Mouse (Mus musculus): ENCODE data around the gene Exd1. TPM values are rescaled to one million over a fixed set of nuclear protein-coding genes. Genes with fewer than 3 reads are reported as not detected.

The Exd1 gene
- polyA plus RNA-seq (2015; fragmentation: Nextera tagmentation; extraction: Ambion mirVana) = 0.09 and 0.11 TPM in 2 replicates

GRCm38 (mm10) chr2:119547522-119548370 lies at the start of gene Exd1, which contains the start of gene Chp1:
TSS of gene Exd1 (minus strand) at chr2:119547627.
TSS of gene Chp1 (plus strand) at chr2:119547697.
- under 1% methylated on average over 57 of the region's 57 CpGs for WGBS

GRCm38 (mm10) chr2:119596781-119597330 lies 49.4 kb upstream of the Exd1 start:
- H3K27ac ChIP-seq (ENCODE audit: low read length) = no peak overlapping the region
- H3K9me3 ChIP-seq (replicated peaks; ENCODE audit: control insufficient read depth, low read length) = no peaks in the 10 kb centered on the region
- H3K4me1 ChIP-seq (ENCODE audit: control insufficient read depth, insufficient read depth, low read length) = peaks cover 30% of the 10 kb centered on the region
- H3K36me3 ChIP-seq (ENCODE audit: control insufficient read depth, insufficient read depth) = peaks cover 29% of the 10 kb centered on the region
- ATAC-seq (replicated peaks; ENCODE audit: extremely low read depth, insufficient read depth, low FRiP score) = no peak
- H3K9ac ChIP-seq (ENCODE audit: low read length) = no peak overlapping the region
- no peak overlapping the region for H3K4me3 ChIP-seq (ENCODE audit: low read length)
- WGBS = 76% methylated on average over 8 of the region's 8 CpGs
- no peak overlapping the region for H3K4me2 ChIP-seq (ENCODE audit: low read depth, low read length)
- no peaks in the 10 kb centered on the region for H3K27me3 ChIP-seq (ENCODE audit: control insufficient read depth, insufficient read depth, low read length)

More at GRCm38 (mm10) chr2:119547522-119548370, at the start of gene Exd1, which contains the start of gene Chp1:
- Histone ChIP-seq H3K4me1 (ENCODE audit: control insufficient read depth, insufficient read depth, low read length) (peaks cover 12% of the 10 kb centered on the region), H3K9ac (ENCODE audit: low read length) (peak within 1 kb of the TSS; percentile 83), H3K27me3 (ENCODE audit: control insufficient read depth, insufficient read depth, low read length) (no peaks in the 10 kb centered on the region), H3K36me3 (ENCODE audit: control insufficient read depth, insufficient read depth) (no peaks in the 10 kb centered on the region), H3K27ac (ENCODE audit: low read length) (peak within 1 kb of the TSS; percentile 81), H3K4me3 (ENCODE audit: low read length) (peak within 1 kb of the TSS; percentile 94), H3K9me3 (replicated peaks; ENCODE audit: control insufficient read depth, low read length) (no peaks in the 10 kb centered on the region), H3K4me2 (ENCODE audit: low read depth, low read length) (peak within 1 kb of the TSS; percentile 86)
- ATAC-seq (replicated peaks; ENCODE audit: extremely low read depth, insufficient read depth, low FRiP score) = peak; percentile 99

DNA sequence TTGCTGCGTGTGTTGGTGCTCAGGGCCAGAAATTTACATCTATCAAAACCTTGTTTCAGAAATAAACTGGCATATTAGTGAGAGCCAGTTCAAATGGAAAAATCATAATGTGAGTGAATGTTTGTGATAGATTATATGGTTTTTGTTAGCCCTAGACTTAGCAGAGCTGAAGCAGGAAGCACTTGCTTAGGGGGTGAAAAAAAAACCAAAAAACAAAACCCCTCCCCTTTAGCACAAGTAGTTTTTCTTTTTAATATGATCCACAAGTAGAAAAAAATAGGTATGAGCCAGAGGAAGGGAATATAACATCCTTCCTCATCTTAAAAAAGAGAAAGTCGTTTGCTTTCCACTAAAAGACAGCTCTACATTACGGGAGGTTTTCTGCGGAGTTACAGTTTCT lies 47.9 kb upstream of the Exd1 start:
- Histone ChIP-seq H3K36me3 (ENCODE audit: control insufficient read depth, insufficient read depth) (peaks cover 27% of the 10 kb centered on the region), H3K4me3 (ENCODE audit: low read length) (peak overlapping the region; percentile 94), H3K4me2 (ENCODE audit: low read depth, low read length) (peak overlapping the region; percentile 73), H3K9ac (ENCODE audit: low read length) (peak overlapping the region; percentile 100), H3K27ac (ENCODE audit: low read length) (peak overlapping the region; percentile 99), H3K4me1 (ENCODE audit: control insufficient read depth, insufficient read depth, low read length) (peaks cover 21% of the 10 kb centered on the region), H3K27me3 (ENCODE audit: control insufficient read depth, insufficient read depth, low read length) (no peaks in the 10 kb centered on the region), H3K9me3 (replicated peaks; ENCODE audit: control insufficient read depth, low read length) (no peaks in the 10 kb centered on the region)
- 19% methylated on average over 4 of the region's 4 CpGs for WGBS
- no peak for ATAC-seq (replicated peaks; ENCODE audit: extremely low read depth, insufficient read depth, low FRiP score)

DNA sequence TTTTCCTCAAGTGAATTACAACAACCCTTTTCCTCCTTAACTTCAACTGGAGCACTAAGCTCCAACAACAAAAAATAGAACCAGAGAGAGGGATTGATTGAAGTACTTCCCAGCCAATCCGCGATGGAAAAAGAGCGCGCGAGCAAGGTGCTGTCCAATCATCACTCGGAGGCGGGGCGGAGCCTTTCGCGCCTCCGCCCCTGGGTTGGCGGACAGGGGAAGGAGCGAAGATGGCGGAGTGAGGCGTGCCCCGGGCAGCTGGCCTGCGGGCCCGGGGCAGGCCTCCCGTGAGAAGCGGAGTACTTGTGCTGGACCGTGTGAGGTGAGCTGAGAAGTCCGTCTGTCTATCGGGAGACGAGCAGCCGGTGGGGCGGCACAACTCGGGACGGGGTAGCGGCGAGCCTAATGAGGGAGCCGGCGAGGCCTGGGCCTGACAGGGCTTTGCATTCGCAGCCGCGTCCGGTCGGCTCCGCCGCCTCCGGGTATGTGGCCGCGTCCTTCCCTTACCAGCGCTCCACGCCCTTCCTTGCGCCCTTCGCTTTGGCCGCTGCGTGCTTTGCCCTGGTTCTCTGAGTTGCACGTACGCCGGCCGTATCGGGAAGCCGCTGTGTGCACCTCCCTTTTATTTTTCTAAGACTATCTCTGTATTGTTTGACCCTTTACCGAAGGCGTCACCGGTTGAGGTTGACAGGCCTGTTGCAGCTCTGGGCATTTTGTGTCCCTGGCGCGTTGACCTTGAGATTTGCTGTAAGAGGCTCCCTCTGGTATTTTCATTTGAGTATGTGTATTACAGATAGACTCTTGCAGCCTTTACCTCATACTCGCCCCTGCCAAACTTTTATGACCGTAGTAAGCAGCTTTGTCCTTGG lies 46.9 kb upstream of the Exd1 start:
- Histone ChIP-seq H3K4me1 (ENCODE audit: control insufficient read depth, insufficient read depth, low read length) (peaks cover 19% of the 10 kb centered on the region), H3K27me3 (ENCODE audit: control insufficient read depth, insufficient read depth, low read length) (no peaks in the 10 kb centered on the region), H3K9me3 (replicated peaks; ENCODE audit: control insufficient read depth, low read length) (no peaks in the 10 kb centered on the region), H3K9ac (ENCODE audit: low read length) (peak overlapping the region; percentile 100), H3K27ac (ENCODE audit: low read length) (peak overlapping the region; percentile 99), H3K4me3 (ENCODE audit: low read length) (peak overlapping the region; percentile 94), H3K4me2 (ENCODE audit: low read depth, low read length) (peak overlapping the region; percentile 73), H3K36me3 (ENCODE audit: control insufficient read depth, insufficient read depth) (peaks cover 23% of the 10 kb centered on the region)
- WGBS = under 1% methylated on average over 58 of the region's 61 CpGs
- peak; percentile 95 for ATAC-seq (replicated peaks; ENCODE audit: extremely low read depth, insufficient read depth, low FRiP score)

DNA sequence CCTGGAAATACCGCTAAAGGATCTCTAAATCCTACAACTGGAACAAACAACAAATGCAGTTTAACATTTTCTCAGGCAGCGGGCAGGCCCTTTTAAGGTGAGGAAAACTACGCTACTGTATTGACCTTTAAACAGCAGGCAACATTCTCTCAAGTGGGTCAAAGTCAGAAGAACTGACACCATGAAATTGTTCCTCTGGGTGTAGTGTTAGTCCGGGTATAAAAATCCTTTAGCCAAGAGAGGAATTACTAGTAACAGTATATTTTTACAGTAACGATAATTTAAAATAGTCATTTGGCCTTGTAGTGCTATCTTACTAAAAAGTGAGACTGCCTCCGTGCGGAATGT lies 46.3 kb upstream of the Exd1 start:
- ATAC-seq (replicated peaks; ENCODE audit: extremely low read depth, insufficient read depth, low FRiP score) = peak; percentile 35
- Histone ChIP-seq H3K9ac (ENCODE audit: low read length) (peak overlapping the region; percentile 69), H3K9me3 (replicated peaks; ENCODE audit: control insufficient read depth, low read length) (no peaks in the 10 kb centered on the region), H3K27ac (ENCODE audit: low read length) (peak overlapping the region; percentile 95), H3K36me3 (ENCODE audit: control insufficient read depth, insufficient read depth) (peaks cover 20% of the 10 kb centered on the region), H3K4me3 (ENCODE audit: low read length) (peak overlapping the region; percentile 94), H3K27me3 (ENCODE audit: control insufficient read depth, insufficient read depth, low read length) (no peaks in the 10 kb centered on the region), H3K4me2 (ENCODE audit: low read depth, low read length) (peak overlapping the region; percentile 69), H3K4me1 (ENCODE audit: control insufficient read depth, insufficient read depth, low read length) (peaks cover 19% of the 10 kb centered on the region)
- WGBS = 5% methylated on average over 7 of the region's 7 CpGs

- H3K4me1 ChIP-seq (ENCODE audit: control insufficient read depth, insufficient read depth, low read length) = peaks cover 8% of the 10 kb centered on the region
- 95% methylated on average over 3 of the region's 3 CpGs for WGBS
- peaks cover 11% of the 10 kb centered on the region for H3K36me3 ChIP-seq (ENCODE audit: control insufficient read depth, insufficient read depth)
- no peaks in the 10 kb centered on the region for H3K9me3 ChIP-seq (replicated peaks; ENCODE audit: control insufficient read depth, low read length)
- no peaks in the 10 kb centered on the region for H3K27me3 ChIP-seq (ENCODE audit: control insufficient read depth, insufficient read depth, low read length)
- ATAC-seq (replicated peaks; ENCODE audit: extremely low read depth, insufficient read depth, low FRiP score) = no peak
- no peak overlapping the region for H3K4me3 ChIP-seq (ENCODE audit: low read length)
- no peak overlapping the region for H3K9ac ChIP-seq (ENCODE audit: low read length)
- H3K4me2 ChIP-seq (ENCODE audit: low read depth, low read length) = no peak overlapping the region
- H3K27ac ChIP-seq (ENCODE audit: low read length) = no peak overlapping the region
These were observed 43.8 kb upstream of the Exd1 start for GRCm38 (mm10) chr2:119591247-119591646.

DNA sequence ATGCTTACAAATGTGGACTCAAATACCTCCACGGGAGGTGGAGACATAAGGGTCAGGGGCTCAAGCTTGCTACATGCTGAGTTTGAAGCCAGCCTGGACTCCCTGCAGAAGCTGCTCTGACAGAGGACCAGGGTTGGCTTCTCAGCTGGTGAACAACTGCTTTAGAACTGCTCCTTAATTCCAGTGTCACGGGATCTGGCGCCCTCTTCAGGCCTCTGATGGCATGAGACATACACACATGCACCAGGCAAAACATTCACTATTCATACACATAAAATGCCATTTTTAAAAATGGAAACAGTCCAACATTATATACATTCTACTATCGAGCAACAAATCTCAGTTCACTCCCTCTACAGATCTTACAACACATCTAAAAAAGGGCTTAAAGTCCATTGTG lies 40.0 kb upstream of the Exd1 start:
- WGBS = 19% methylated on average over 4 of the region's 4 CpGs
- no peak overlapping the region for H3K4me2 ChIP-seq (ENCODE audit: low read depth, low read length)
- H3K9me3 ChIP-seq (replicated peaks; ENCODE audit: control insufficient read depth, low read length) = no peaks in the 10 kb centered on the region
- H3K4me1 ChIP-seq (ENCODE audit: control insufficient read depth, insufficient read depth, low read length) = no peaks in the 10 kb centered on the region
- no peak overlapping the region for H3K4me3 ChIP-seq (ENCODE audit: low read length)
- no peak overlapping the region for H3K27ac ChIP-seq (ENCODE audit: low read length)
- no peak overlapping the region for H3K9ac ChIP-seq (ENCODE audit: low read length)
- H3K27me3 ChIP-seq (ENCODE audit: control insufficient read depth, insufficient read depth, low read length) = no peaks in the 10 kb centered on the region
- no peak for ATAC-seq (replicated peaks; ENCODE audit: extremely low read depth, insufficient read depth, low FRiP score)
- peaks cover 9% of the 10 kb centered on the region for H3K36me3 ChIP-seq (ENCODE audit: control insufficient read depth, insufficient read depth)

DNA sequence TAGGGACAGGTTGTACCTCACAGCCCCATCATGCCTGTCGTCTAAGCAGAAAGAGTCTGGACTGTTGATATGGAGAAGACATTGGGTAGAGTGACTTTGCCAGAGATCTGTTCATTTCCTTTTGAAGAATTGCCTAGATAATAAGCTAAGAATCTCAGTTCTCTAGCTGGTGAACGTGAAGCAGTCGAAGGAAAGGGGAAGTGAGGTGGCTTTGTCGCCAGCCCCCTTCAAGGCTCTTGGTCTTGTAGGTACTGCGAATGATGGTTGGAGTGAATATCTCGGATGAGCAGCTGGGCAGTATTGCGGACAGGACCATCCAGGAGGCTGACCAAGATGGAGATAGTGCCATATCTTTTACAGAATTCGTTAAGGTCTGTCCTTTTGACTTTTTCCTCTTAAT lies 36.9 kb upstream of the Exd1 start:
- no peak for ATAC-seq (replicated peaks; ENCODE audit: extremely low read depth, insufficient read depth, low FRiP score)
- Histone ChIP-seq H3K4me3 (ENCODE audit: low read length) (no peak overlapping the region), H3K9ac (ENCODE audit: low read length) (no peak overlapping the region), H3K27me3 (ENCODE audit: control insufficient read depth, insufficient read depth, low read length) (no peaks in the 10 kb centered on the region), H3K4me2 (ENCODE audit: low read depth, low read length) (no peak overlapping the region), H3K27ac (ENCODE audit: low read length) (no peak overlapping the region), H3K4me1 (ENCODE audit: control insufficient read depth, insufficient read depth, low read length) (no peaks in the 10 kb centered on the region), H3K9me3 (replicated peaks; ENCODE audit: control insufficient read depth, low read length) (no peaks in the 10 kb centered on the region), H3K36me3 (ENCODE audit: control insufficient read depth, insufficient read depth) (peaks cover 3% of the 10 kb centered on the region; the same call in 1 of the 2 replicates)
- 84% methylated on average over 8 of the region's 8 CpGs for WGBS

Measured in heart, embryonic 16.5 days (tissue).